Mouse (Mus musculus) G1E (cell line): ENCODE measurements around the gene Ctla4.

Experiments used
- CTCF ChIP-seq: IDR thresholded peaks from 2 replicates; pipeline ENCODE4 v1.5.1; 2012; ENCODE audit warnings: low read depth, low read length, inconsistent platforms, mixed read lengths
- GATA2 ChIP-seq: IDR thresholded peaks from 2 replicates; pipeline ENCODE4 v1.6.1; 2012; ENCODE audit warnings: low read depth, low read length, inconsistent platforms, borderline replicate concordance
- POLR2AphosphoS5 ChIP-seq: IDR thresholded peaks from 2 replicates; pipeline ENCODE4 v1.6.1; 2012; ENCODE audit warnings: low read depth, low read length, inconsistent platforms; ENCODE audit not compliant: insufficient replicate concordance
- TAL1 ChIP-seq: conservative IDR thresholded peaks from 2 replicates; pipeline ENCODE4 v1.6.1; 2012; ENCODE audit warnings: low read depth, low read length, inconsistent platforms, mixed read lengths

DNA sequence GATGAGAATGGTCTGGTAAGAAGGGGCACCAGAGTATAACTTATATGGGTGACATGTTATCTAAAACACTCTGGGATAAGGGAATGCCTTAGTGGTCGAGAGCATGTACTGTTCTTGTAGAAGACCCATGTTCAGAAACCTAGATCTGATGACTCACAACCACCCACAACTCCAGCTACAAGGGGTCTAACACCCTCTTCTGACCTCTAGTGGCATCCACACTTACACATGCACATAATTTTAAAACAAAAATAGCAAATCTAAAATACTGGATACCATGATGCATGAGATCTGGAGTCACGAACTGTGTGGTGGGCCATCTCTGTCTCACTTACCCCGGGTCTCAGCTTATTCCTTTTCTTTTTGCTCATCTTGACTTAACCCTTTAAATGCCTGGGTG is 53.2 kb downstream of the Ctla4 start:
- TF ChIP-seq CTCF = no peak
- TF ChIP-seq GATA2 = no peak
- TF ChIP-seq TAL1 = no peak
- TF ChIP-seq POLR2AphosphoS5 = no peak
